Mouse (Mus musculus) T-helper 1 cell (primary cell): ENCODE measurements around the gene Vapb.
"Not testable (repeated sequence)": the region's sequence is repeated elsewhere in the genome, so short reads cannot be mapped to it uniquely, and the experiment has no call there.

Experiments
- in situ Hi-C: fragments of 300-600 bp; cut with MboI, MseI; formaldehyde crosslinking; loops from one replicate; pipeline ENCODE4 v1.15.1; 2025; ENCODE audit warnings: high pct_unique_total_duplicates

Gene Vapb

GRCm38 (mm10) chr2:173737222-173737989, at the start of gene Vapb:
TSS of gene Vapb (plus strand) at chr2:173737511.
- in situ Hi-C loops: loop anchor here (5.0 kb wide), 1 partner anchor 65 kb away; no protein-coding TSS in a partner anchor

GRCm38 (mm10) chr2:173689835-173690234, 47.5 kb upstream of the Vapb start:
- in situ Hi-C loops: no loop called here

- in situ Hi-C loops: no loop called here
These were observed 45.6 kb upstream of the Vapb start for GRCm38 (mm10) chr2:173691748-173692147.

- in situ Hi-C loops: no loop called here
These were observed 44.6 kb upstream of the Vapb start for GRCm38 (mm10) chr2:173692693-173693092.

GRCm38 (mm10) chr2:173698850-173699249, 38.5 kb upstream of the Vapb start:
- in situ Hi-C loops: no loop called here

- in situ Hi-C loops: no loop called here
These were observed 35.0 kb upstream of the Vapb start for GRCm38 (mm10) chr2:173702096-173702866.

- in situ Hi-C loops: no loop called here
These were observed 34.5 kb upstream of the Vapb start for GRCm38 (mm10) chr2:173702867-173703237.

GRCm38 (mm10) chr2:173705827-173706551, 31.3 kb upstream of the Vapb start:
- in situ Hi-C loops: no loop called here

- in situ Hi-C loops: not testable (repeated sequence)
These were observed 29.7 kb upstream of the Vapb start for GRCm38 (mm10) chr2:173707626-173708025.

- in situ Hi-C loops: loop anchor here (5.0 kb wide), 1 partner anchor 853 kb away; no protein-coding TSS in a partner anchor
These were observed 27.1 kb upstream of the Vapb start for GRCm38 (mm10) chr2:173710193-173710592.

- in situ Hi-C loops: loop anchor here (5.0 kb wide), 1 partner anchor 855 kb away; no protein-coding TSS in a partner anchor
These were observed 24.7 kb upstream of the Vapb start for GRCm38 (mm10) chr2:173712656-173713055.

GRCm38 (mm10) chr2:173713241-173713640, 24.1 kb upstream of the Vapb start:
- in situ Hi-C loops: loop anchor here (5.0 kb wide), 1 partner anchor 856 kb away; no protein-coding TSS in a partner anchor

- in situ Hi-C loops: loop anchor here (5.0 kb wide), 1 partner anchor 857 kb away; no protein-coding TSS in a partner anchor
These were observed 22.6 kb upstream of the Vapb start for GRCm38 (mm10) chr2:173714620-173715218.

GRCm38 (mm10) chr2:173716966-173717365, 20.3 kb upstream of the Vapb start:
- in situ Hi-C loops: no loop called here

GRCm38 (mm10) chr2:173719115-173719514, 18.2 kb upstream of the Vapb start, which contains the start of gene 1700010B08Rik:
TSS of gene 1700010B08Rik (plus strand) at chr2:173719415.
- in situ Hi-C loops: not testable (repeated sequence)

GRCm38 (mm10) chr2:173722251-173722857, 15.0 kb upstream of the Vapb start:
- in situ Hi-C loops: no loop called here

- in situ Hi-C loops: no loop called here
These were observed 12.9 kb upstream of the Vapb start for GRCm38 (mm10) chr2:173724382-173724781.

- in situ Hi-C loops: no loop called here
These were observed 12.1 kb upstream of the Vapb start for GRCm38 (mm10) chr2:173724940-173725807.

GRCm38 (mm10) chr2:173725819-173726218, 11.5 kb upstream of the Vapb start:
- in situ Hi-C loops: no loop called here

- in situ Hi-C loops: no loop called here
These were observed 6.8 kb upstream of the Vapb start for GRCm38 (mm10) chr2:173730444-173730966.
